Mouse (Mus musculus) liver, embryonic 14.5 days (tissue): ENCODE results near the gene Dusp22.

Experiments
- CTCF ChIP-seq: IDR thresholded peaks from 2 replicates; pipeline ENCODE4 v1.5.1; 2016; ENCODE audit warnings: antibody characterized with exemption, low read depth, control low read depth
- EP300 ChIP-seq: IDR thresholded peaks from 2 replicates; pipeline ENCODE4 v1.6.1; 2016; ENCODE audit warnings: antibody characterized with exemption, low read depth

GRCm38 (mm10) chr13:30632998-30633397, 26.8 kb upstream of the Dusp22 start:
- TF ChIP-seq CTCF = no peak
- TF ChIP-seq EP300 = no peak
